Mouse (Mus musculus): ENCODE measurements at regions not wholly inside any gene's neighbourhood (a gene's known extent, or its start where the extent isn't known, plus 50 kb on each side); places are given as distances from the start of the nearest gene placed in this dataset.

GRCm38 (mm10) chr12:16272441-16272840, 338.3 kb downstream of the Lpin1 start:
- in situ Hi-C loops (cut with MboI; ENCODE audit: low sequenced_read_pairs), result no loop called here

GRCm38 (mm10) chr12:16270876-16271275, 339.9 kb downstream of the Lpin1 start:
- in situ Hi-C loops (cut with MboI; ENCODE audit: low sequenced_read_pairs), result no loop called here

DNA sequence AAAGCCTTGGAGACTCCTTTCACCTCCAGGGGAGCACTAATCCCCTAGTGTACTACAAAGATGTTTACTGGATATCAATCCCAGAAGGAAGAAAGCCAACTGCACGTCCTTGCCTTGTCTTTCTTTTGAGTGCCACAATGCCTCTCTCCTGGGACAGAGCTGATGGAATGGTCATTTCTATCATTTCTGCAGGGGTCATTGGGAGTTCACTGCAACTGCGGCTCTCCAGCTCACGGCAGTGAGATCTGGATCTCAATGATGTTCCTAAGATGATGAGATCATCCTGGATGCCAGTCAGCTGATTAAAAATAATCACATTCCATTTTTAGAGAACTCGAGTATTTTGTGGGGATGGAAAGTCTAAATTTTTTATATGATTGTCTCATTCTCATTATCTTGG, 341.1 kb downstream of the Lpin1 start:
- in situ Hi-C loops (cut with MboI; ENCODE audit: low sequenced_read_pairs), result no loop called here

DNA sequence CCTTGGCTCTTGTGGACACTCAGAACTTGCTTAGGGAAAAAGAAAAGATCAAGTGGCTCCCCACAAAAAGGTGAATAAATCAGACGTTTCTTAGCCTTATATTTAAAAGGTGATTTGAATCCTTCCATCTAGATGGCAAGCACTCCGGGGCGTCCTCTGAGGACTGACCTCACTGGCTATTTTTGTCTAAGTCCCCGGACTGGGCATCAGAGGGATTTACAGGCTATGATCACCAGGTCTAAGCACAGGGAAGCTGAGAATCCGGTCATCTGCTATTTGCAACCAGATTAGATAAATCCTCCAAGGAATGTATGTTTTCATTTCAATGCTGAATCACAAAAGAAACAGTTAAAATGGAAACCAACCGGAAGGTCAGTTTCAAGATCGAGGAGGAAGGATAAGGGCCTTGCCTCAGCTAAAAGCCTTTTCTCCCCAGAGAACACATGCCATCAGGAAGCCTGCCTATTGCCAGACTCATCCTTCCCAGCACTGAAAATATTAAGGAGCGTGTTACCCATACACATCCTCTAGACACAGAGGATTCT, 342.1 kb downstream of the Lpin1 start:
- in situ Hi-C loops (cut with MboI; ENCODE audit: low sequenced_read_pairs), result no loop called here

- in situ Hi-C loops (cut with MboI; ENCODE audit: low sequenced_read_pairs), result no loop called here
These were observed 349.3 kb downstream of the Lpin1 start for GRCm38 (mm10) chr12:16261465-16261864.

DNA sequence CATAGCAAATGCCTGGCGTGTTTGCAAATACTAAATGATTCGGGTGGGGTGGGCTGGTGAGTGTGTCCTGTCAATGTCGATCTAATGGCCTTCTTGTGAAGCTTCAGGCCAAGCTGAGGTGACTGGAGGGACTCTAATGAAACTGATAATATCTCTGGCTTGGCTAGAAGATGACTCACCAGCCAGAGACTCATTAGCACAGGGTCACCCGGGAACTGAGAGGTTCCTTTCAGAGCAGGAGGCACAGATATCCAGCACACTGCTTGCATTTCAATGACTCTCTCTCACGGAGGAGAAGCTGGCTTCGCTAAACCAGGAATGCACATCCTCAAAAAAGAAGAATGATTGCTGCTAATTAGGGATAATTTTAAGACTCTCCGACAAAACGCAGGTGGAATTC, 349.8 kb downstream of the Lpin1 start:
- in situ Hi-C loops (cut with MboI; ENCODE audit: low sequenced_read_pairs), result no loop called here

DNA sequence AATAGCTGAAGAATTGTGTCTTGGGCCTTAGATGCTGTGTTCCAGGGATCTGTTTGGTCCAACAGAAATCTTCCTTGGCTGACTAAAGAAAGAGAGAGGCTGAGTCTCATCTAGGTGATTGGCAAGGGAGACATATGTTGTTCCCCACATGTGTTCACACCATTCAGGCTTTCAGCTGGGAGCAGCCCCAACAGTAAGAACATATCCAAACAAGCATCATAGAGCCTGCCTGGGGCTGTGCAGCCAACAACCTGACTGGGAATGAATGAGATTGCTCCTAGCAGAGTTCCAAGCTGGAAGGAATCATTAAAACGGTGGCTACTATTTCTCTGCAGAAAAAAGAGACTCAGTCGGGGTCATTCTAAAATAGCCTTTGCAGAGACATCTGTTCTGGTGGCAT, 350.3 kb downstream of the Lpin1 start:
- in situ Hi-C loops (cut with MboI; ENCODE audit: low sequenced_read_pairs), result no loop called here

GRCm38 (mm10) chr12:16250621-16251020, 360.1 kb downstream of the Lpin1 start:
- in situ Hi-C loops (cut with MboI; ENCODE audit: low sequenced_read_pairs), result no loop called here

GRCm38 (mm10) chr12:16250096-16250495, 360.7 kb downstream of the Lpin1 start:
- in situ Hi-C loops (cut with MboI; ENCODE audit: low sequenced_read_pairs), result no loop called here

DNA sequence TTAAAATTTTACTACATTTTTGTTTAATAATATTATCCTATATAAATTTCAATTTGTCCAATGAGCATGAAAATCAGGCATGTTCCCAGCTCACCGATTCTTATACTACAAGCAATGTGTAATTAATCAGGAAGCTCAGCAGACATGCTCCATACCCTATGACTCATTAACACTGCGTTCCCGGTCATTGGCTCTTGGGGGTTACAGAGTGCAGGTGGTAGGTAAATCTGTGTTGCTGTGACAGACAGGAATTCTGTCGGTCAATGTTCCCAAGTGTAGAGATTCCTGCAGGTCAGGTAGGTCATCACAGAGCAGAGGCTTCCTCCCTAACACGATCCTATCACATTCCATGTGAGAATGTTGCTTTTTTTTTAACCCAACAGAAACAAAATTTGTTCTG, 371.0 kb downstream of the Lpin1 start:
- in situ Hi-C loops (cut with MboI; ENCODE audit: low sequenced_read_pairs), result loop anchor here (25.0 kb wide), 1 partner anchor 702 kb away; no protein-coding TSS in a partner anchor

- in situ Hi-C loops (cut with MboI; ENCODE audit: low sequenced_read_pairs), result loop anchor here (25.0 kb wide), 1 partner anchor 700 kb away; no protein-coding TSS in a partner anchor
These were observed 373.3 kb downstream of the Lpin1 start for GRCm38 (mm10) chr12:16237498-16237897.

DNA sequence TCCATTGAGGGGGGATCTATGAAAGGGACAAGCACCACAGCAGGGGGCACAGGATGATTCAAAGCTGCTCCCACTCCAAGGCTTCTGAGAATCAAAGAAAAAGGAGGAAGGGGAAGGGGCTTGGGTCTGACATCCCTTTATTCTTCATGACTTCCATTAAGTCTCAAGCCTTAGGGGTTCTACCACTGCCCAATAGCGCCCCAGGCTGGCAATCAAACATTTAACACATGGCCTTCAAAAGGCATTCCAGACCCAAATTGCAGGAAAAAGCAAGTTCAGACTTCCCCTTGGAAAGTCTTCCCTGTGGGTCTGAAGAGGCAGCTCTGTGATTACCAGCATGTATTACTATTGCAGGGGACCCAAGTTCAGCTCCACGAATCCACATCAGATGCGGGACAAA, 377.2 kb downstream of the Lpin1 start:
- in situ Hi-C loops (cut with MboI; ENCODE audit: low sequenced_read_pairs), result loop anchor here (25.0 kb wide), 1 partner anchor 696 kb away; no protein-coding TSS in a partner anchor

- in situ Hi-C loops (cut with MboI; ENCODE audit: low sequenced_read_pairs), result loop anchor here (25.0 kb wide), 1 partner anchor 696 kb away; no protein-coding TSS in a partner anchor
These were observed 377.9 kb downstream of the Lpin1 start for GRCm38 (mm10) chr12:16232828-16233227.

DNA sequence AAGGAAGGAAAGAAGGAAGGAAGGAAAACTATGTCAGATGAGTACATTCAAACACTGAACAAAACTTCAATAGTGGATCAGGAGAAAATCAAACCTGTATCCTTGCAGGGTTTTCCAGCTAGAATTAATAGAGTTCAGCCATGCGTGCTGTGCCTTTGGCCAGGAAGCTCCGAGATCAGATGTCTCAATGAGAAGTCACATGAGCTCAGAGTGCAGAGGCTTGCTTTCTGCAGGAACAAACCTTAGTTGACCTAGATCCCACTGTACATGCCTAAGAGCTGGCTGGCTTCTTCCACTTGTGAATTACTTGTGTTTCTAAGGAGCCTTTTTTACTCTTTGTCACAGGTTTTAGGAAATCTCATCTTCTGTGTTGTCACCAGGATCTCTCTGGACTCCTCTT, 378.7 kb downstream of the Lpin1 start:
- in situ Hi-C loops (cut with MboI; ENCODE audit: low sequenced_read_pairs), result loop anchor here (25.0 kb wide), 1 partner anchor 695 kb away; no protein-coding TSS in a partner anchor

- in situ Hi-C loops (cut with MboI; ENCODE audit: low sequenced_read_pairs), result loop anchor here (25.0 kb wide), 1 partner anchor 694 kb away; no protein-coding TSS in a partner anchor
These were observed 379.7 kb downstream of the Lpin1 start for GRCm38 (mm10) chr12:16231093-16231492.

DNA sequence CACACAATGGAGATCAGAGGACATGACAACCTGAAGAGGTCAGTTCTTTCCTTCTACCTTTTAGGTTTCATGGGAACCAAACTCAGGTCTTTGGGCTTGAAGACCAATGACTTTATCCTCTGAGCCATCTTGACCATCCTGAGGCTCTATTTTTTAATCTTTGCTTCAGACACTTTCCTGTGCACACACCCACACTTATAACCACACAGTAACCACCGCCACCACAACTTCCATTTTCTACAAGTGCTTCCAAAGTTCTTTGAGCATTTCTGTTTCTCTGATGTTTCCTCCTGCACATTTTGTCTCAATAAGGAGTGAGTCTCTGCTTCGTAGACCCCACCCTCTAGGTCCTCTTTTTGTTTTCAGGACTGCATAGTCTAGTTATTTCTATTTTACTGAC, 385.3 kb downstream of the Lpin1 start:
- in situ Hi-C loops (cut with MboI; ENCODE audit: low sequenced_read_pairs), result loop anchor here (25.0 kb wide), 1 partner anchor 688 kb away; no protein-coding TSS in a partner anchor

DNA sequence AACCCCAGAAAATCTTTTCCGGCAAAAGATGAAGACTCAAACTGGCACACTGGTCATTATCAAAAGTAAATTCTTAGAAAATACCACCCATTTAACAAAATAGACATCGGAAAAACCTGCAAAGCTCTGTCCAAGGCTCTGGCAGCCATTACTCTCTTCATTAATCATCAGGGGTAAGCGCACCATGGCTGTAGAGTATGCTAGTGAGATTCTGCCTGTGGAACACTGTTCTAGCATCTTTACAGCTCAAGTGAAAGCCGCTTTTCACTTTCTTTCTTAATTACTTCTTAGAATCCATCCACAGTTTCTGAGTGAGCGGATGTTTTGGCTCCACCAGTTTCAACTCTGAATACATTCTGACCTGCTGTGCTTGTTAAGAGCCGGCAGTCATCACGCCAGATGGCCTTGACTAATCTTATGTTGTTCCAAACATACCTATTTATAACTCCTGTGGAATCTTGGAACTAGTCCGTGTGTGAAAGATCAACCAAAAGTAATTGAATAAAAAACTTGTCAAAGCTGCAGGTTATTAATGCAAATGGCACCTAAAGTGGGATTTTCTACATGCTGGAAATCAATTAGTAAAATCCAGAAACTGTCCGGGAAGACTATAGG, 387.8 kb downstream of the Lpin1 start:
- in situ Hi-C loops (cut with MboI; ENCODE audit: low sequenced_read_pairs), result no loop called here

DNA sequence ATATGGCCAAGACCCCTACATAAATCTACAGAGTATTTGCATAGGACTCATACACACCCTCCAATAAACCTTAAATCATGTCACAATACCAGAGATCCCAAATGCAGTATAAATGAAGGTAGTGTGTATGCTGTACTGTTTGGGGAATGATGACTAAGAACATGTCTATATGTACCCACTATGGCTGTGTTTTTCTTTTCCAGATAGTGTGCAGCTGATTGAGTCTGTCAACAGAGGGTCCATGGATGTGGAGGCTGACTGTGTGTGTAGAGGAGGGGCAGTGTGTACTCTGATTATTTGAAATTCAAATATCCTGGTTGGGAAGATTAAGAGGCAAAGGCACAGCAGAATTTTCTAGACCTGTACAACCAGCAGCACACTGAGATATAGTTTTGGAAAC, 388.6 kb downstream of the Lpin1 start:
- in situ Hi-C loops (cut with MboI; ENCODE audit: low sequenced_read_pairs), result no loop called here

DNA sequence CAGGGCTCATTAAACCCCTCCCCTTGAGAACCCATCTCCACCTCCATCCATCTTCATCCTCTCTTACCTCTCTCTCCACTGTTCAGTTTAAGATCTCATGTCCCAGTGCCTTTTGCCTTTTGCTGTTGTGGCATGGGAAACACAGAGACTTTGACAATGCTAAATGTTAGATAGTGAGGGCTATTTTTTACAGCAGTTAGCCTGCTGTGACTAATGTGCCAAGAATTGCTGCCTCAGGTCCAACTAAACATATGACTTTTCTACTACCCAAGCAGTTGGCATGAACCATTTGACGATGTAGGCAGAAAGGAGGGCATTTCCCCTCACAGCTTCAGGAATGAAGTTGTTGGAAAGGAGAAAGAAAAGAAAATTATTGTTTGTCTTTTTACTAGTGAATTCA, 389.6 kb downstream of the Lpin1 start:
- in situ Hi-C loops (cut with MboI; ENCODE audit: low sequenced_read_pairs), result no loop called here

DNA sequence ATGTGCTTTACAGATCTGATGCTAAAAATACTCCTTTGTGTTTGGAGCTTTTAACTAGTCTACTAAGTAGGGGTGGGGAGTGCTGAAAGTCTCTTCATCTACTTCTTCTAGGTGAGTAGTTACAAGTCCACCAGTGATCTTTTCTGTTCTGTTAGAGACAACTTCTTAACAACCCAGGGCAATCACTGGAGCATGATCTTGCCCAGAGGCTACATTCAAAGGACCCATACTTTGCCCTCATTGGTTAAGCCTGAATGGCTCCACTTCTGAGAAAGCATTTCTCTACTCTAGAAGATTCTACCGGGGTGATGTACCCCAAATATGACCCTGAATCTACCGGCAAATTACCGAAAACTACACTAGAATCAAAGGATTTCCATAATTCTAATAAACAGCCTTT, 390.2 kb downstream of the Lpin1 start:
- in situ Hi-C loops (cut with MboI; ENCODE audit: low sequenced_read_pairs), result no loop called here

DNA sequence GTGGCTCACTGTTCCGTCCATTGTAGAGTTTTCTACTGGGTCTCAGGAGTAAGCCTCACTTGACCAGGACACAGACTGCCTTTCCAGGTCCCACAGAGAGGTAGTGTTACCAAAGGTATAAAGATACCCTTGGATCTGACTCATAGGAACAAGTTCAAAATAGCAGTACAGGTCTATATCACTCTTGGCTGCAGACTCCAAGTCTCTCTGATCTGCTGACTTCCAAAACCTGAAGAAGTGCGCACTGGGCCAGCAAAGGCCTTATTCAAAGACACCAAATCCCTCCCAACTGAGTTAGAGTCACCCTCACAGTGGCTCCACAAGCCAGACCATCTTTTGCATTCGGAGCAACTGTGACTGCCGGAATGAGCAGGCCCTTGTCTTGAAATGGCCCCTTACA, 391.9 kb downstream of the Lpin1 start:
- in situ Hi-C loops (cut with MboI; ENCODE audit: low sequenced_read_pairs), result no loop called here

GRCm38 (mm10) chr12:16210553-16210952, 393.8 kb upstream of the Trib2 start:
- in situ Hi-C loops (cut with MboI; ENCODE audit: low sequenced_read_pairs), result no loop called here

DNA sequence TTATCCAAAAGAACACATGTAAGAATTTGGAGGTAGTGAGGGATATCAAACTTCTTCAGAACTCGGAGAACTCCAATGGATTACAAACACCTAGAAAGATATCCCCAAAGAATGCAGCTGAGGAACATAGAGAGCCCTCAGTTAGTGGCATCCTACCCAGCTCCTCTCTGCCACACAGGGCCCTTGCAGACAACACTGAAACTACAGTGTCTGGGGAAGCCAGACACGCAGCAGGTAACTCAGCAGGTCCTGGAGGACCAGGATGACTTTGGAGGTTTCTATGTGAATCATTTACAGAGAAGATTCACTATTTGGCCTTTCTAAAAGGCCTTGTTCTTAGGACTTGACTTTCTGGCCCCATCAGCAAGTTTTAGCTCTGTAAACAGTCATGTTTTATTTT, 393.4 kb upstream of the Trib2 start:
- in situ Hi-C loops (cut with MboI; ENCODE audit: low sequenced_read_pairs), result no loop called here

All from CH12F3 (cell line).